Mouse (Mus musculus) kidney, adult 11 months (tissue): ENCODE measurements around the gene Zic1.

Source experiments
- DNase-seq: peaks from one replicate; pipeline ENCODE4 v3.0.0; 2022

The Zic1 gene

DNA sequence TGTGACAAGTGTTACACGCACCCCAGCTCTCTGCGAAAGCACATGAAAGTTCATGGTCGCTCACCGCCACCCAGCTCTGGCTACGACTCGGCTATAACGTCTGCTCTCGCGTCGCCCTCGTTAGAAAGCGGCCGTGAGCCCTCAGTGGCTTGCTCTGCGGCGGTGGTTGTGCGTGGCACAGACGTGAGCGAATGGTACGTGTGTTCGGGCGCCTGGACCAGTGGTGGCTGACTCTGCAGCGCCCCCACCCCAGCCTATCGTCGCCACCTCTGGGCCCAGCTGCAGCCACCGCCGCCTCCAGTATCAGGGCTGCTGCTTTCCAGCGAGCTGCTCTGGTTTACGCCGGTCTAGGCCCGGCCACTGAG is 18.5 kb upstream of the Zic1 start:
- DNase-seq, result no peak

DNA sequence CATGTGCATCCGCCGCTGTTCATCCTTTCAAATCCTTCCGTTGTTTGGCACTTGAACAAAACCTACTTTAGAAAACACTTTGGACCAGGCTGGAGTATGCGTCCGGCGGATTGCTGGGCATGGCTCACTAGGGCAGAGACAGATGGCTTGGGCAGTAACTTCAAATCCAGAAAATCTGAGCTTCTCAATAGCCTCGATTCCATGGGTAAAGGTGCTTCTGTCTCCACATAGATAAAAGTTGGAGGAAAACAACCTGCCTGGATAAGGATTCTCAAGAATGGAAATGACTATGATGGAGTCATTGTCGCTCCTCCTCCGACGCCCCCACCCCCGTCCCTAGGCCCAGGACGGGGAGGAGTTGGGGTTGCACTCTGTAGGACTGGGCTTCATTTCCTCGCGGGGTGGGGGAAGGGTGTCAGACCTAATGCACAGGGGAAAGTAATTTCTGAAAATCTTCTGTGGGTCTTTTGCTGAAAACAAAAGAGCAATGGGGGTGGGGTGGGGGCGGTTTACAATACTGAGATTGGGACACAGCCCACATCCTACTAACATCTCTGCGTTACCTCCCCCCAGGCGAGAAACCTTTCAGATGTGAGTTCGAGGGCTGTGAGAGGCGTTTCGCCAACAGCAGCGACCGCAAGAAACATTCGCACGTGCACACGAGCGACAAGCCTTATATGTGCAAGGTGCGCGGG is 18.0 kb upstream of the Zic1 start:
- DNase-seq, result no peak

DNA sequence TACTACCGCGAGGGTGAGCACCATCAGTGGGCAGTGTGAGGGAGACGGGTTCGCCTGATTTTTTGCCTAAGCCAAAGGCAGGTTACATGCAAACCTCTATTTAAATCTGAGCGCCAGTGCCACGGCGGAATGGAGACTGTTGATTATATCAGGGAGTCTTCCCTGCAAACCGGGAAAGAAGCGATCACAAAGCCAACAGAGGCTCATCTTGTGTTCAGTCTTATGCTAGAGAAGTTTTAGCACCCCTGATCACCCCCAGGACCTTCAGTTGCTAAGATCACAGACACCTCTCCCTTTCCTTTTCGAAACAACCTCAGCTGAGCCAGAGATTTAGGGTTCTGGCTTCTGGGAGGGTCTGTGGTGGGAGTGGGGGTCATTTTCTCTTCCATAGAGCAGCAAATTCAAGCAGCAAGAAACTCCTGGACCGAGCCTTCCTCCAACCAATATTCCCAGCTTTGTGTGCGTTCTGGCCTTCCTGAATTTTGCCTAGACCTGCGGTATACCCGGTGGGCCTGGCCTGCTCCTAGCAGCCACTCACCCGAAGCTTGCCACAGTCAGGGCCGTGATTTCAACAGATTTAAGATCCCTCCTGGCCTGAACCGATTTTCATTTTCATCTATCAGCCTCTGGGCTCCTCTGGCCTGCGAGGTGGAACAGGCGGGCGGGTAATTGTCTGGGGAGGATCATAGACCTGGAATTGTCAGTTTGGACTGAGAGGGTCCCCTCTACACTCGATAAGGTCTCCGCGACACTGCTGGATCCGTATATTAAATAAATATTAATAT is 17.1 kb upstream of the Zic1 start:
- no peak for DNase-seq

DNA sequence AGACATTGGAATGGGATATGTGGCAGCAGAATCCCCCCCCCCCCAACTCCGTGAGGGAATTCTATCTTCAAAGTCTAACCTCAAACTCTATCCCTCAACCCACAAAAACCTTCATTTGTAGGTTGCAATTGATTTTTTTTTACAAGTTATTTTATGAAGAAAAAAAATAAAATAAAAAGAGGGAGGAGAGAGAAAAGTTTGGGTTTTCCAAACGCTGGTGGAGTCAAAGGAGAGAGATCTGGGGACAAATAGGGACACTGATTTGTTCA is 16.4 kb upstream of the Zic1 start:
- no peak for DNase-seq

DNA sequence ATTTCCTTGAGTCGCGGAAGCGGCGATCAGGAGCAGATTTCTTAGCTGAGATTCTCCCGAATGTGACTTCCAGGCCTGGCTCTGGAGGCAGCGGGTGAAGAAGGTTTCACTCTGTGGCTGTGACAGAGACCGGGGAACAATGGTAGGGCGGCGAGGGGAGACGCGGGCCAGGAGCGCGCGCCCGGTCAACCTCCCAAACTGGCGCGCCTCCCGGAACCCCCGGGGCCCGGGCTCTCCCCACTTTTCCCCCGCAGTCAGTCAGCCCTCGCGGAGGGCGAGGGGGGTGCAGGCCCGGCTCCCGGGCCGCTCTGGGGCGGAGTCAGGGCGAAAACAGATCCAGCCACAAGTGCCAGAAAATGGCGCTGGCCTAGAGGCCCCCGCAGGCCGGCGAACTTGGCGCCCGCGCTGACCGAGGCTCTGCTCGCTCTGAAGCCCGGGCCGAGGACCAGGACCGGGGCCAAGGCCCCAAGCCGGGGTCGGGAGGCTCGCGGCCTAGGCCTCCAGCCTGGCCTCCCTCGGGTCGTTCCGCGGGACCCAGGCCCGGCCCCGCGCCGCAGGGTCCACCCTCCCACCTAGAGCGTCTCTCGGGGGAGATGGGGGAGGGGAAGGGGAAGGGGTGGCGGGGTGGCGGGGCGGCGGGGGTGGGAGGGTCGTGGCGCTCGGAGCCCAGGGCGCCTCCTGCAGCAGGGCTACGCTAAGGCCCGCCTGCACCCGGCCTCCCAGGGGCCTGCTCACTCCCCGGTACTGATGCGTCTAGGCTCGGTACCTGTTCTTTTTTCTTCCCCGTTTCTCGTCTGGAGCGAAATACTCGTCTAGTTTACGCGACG is 15.9 kb upstream of the Zic1 start:
- DNase-seq, result no peak

DNA sequence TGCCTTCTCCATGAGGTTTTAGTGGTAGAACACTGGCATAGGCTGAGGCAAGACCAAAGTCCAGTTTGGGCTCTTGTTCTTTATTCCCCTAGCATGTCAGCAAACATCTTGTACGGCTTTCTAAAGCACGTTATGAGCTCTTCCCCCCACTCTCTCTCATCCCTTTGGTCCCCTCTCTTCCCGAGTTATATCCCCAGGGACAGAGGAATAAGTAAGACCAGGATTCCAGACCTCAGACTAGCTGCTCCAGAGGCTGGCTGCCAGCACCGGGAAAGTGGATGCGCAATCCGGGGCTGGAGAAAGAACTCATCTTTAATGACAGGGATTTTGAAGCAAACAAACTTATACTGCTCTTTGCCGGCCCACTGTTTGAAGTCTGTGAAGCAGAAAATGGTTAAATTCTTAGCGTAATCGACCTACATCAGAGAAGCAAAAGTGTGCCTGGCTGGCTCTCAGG is 14.9 kb upstream of the Zic1 start:
- no peak for DNase-seq

DNA sequence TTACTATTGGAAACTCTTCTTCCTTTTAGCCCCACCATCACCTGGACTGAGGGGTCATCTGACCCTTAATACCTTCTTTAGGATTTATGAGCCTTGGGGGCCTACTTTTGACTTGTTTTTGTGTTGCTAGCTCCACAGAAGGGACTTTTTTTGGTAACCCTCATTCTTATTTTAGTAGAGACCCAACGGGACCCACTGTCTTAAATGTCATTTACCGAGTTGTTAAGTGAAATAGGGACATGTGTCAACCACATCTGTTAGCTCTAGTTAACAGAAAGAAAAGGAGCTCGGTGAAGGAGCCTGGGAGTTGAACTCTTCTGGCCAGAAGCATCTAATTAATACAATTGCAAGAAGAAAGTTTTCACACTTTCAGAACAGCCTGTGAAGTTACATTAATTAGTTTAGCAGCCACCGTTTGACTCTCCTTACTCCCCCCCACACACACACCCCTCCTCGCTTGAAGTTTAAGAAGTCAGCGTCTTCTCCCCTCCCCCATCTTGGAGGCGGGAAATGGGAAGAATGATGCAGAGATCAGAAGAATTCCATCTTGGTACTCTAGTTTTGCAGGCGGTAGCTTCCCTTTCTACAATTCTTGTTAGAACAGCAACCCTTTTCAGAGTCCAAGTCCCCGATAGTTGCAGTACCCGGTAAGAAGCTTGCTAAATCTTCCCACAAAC is 14.3 kb upstream of the Zic1 start:
- DNase-seq, result no peak

DNA sequence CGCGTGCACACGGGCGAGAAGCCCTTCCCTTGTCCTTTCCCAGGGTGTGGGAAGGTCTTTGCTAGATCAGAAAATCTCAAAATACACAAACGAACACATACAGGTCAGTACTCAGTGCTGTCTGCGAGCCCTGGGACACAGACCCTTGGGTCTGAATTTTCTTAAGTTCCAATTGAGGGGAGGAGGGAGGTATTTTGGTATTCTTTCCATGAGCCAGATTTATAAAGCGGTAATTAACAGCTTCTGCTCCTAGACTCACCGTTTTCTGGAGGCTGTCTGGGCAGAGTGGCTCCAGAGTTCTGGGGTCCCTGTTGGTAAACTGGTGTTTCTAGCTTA is 13.7 kb upstream of the Zic1 start:
- no peak for DNase-seq

DNA sequence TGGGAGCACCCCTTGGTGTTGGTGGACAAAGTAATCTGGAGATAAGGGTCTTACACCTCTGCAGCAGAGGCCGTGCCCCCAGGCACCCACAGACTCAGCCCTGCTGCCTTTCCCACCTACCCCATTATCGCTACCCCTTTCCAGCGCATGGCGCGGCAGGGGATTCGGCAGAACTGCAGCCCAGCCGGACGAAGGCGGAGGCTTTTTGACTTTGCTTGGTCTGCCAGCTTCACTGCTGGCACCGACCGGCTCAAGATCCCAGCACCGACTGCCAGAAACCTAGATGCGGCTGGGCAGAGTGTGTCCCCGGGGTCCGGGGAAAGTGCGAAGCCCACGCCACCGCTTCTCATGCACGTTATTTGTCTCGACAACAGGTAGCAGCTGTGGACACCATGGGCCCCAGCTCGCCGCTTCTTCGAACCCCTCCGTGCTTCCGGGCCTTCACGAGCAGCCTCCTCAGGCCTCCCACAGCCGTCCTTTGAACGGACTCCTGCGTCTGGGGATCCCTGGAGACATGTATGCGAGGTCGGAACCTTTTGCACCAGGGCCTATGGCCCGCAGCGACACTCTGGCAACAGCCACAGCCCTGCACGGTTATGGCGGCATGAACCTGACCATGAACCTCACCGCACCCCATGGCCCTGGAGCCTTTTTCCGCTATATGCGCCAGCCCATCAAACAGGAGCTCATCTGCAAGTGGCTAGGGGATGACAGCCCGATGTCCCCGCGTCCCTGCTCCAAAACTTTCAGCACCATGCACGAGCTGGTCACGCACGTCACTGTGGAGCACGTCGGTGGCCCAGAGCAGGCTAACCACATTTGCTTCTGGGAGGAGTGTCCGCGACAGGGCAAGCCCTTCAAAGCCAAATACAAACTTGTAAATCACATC is 13.0 kb upstream of the Zic1 start:
- no peak for DNase-seq

DNA sequence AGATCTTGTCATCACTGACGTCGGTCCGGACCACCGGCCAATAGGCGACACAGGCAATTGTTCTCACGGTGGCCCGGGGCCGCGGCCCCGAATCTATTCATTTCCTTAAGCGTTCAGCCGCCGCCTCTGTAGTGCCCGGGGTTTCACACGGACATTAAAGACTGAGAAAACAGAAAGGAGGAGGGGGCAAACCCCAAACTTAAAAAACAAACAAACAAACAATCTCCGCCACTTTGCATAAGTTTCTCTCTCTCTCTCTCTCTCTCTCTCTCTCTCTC is 12.2 kb upstream of the Zic1 start:
- no peak for DNase-seq

DNA sequence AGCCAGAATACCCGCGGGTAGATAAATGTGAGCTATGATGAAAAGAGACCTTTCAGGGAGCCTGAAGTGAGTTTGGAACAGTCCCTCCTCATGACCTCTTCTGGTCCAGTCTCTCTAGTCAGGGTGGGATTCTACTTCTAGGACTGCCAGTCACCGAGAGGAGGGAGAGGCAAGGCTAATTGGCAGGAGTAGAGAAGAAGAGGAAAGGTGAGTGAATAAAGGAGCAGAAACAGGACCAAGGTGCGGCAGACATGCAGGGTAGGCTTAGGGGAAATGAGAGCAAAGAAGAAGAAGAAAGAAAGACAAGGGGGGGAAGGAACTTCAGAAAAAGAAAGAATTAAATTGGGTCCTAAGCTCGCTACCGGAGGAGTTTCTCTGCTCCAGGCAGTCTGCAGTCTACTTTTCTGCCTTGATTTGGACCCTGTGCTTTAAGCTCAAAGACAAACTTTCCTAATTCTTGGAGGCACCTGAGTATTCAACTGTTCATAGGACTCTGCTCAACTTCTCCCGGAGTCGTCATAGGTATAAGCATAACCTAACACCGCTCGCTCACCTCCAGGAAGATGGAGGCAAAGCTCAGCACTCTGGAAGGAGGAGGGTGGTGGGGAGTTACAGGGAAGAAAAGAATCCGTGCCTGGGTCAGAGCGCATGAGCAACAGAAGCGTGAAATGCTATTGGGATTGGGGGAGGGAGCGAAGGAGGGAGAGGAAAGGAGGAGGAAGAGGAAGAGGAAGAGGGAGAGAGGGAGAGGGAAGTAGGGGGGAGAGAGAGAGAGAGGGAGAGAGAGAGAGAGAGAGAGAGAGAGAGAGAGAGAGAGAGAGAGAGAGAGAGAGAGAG is 11.6 kb upstream of the Zic1 start:
- no peak for DNase-seq

DNA sequence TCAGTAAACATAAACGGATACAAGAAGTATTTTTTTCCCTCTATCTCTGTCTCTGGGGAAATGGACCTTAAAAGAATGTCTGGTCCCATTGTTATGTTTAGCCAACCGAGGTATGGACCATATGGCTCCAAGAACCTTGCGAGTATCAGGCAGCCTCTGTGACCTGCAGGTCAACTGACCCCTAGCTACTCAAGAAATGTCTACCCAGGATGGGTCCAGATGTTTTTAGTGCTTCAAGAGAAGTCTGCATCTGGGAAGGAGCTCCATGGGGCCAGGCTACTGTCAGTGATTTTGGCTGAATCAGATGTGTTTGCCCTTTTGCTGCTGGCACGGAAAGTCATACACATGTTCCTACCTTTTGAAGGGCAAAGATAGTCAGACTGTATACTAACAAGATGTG is 9.1 kb upstream of the Zic1 start:
- DNase-seq, result no peak

DNA sequence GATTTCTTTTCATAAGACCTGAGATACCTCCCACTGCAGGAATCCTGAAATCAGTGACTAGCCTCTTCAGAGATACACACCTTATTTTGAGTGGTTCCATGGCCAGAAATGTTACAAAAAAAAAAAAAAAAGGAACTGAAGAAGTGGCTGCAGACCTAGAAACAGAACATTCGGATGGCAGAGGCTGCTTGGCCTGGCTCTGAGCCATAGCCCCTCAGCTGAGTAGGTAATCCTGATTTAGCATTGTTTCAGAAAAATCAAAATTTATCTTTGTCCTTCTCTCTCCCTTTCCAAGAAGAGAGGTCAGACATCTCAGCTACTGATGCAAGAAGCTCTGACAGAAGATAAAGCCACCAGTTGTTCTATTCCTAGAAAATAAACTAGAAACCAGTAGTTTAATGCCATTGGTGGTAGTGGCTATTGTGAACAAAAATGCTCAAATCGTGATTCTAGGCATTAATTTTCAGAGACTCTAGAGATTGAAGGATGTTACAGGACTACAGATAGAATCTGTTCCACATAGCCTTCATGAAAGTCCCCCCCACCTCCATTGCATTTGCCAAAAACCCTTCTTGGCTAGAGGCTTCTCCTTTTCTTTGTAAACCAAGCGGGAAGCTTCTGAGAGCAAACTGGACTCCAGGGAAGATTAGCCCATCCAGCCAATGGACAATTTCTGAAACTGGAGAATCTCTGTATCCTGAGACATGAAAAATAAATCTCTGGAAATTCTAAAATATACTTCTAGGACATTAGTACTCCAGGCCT is 8.4 kb upstream of the Zic1 start:
- no peak for DNase-seq

DNA sequence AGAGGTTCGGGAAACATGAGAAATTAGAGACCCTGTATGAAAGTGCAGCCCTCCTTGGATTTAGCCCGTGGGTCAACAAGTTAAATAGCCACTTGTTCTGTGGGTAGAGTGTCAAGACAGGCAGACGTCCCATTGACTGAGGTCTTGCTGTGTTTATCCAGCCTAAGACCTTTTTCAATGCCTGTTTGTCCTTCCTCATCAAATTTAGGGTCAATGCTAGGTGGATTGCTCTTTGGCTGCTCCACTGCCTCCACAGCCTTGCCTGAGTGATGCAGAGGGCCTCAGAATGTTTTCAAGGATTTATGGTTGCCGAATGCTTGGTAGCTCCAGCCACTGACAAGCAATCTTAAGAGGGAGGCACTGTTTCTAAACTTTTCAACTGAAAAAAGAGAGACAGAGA is 6.0 kb upstream of the Zic1 start:
- no peak for DNase-seq

DNA sequence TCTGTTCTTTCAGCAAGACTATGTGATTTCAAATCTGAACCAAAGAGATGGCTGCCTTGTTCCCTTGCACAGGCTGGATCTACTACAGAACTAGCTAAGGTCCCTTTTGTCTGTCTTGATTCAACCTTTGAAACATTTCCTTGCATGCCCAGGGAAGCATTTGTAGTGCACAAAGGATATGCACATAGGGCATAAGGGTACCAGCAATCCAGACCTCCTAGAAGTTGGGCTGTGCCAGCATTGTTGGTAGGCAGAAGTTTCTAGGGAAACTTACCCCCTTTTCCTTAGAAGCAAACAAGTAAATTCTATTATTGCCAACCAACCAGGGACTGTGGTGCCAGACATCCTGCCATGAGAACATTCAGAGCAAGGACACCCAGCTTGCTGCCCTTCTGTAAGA is 5.4 kb upstream of the Zic1 start:
- no peak for DNase-seq

DNA sequence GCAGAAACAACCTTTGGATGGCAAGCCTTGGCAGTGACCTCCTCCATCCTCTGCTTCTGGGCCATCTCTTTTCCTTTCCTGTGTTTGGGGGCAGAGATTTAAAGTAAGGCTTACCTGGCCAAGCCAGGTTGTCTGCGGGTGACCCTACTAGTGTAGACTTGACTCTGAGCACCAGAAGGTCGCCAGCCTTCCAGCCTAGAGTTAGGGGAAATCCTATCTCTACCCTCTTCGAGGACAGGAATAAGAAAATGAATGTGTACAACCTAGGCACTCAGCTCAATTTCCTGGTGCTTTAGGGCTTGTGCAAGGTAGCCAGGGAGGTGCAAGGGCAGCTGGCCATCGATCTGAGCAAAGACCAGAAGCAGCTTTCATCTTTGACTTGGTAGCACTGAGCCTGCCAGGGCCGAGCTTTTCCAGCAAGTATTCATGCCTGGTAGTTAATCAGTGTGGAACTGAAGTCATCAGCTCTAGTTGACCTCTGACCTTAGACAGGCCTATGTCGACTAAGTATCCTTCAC is 4.6 kb upstream of the Zic1 start:
- DNase-seq, result no peak

DNA sequence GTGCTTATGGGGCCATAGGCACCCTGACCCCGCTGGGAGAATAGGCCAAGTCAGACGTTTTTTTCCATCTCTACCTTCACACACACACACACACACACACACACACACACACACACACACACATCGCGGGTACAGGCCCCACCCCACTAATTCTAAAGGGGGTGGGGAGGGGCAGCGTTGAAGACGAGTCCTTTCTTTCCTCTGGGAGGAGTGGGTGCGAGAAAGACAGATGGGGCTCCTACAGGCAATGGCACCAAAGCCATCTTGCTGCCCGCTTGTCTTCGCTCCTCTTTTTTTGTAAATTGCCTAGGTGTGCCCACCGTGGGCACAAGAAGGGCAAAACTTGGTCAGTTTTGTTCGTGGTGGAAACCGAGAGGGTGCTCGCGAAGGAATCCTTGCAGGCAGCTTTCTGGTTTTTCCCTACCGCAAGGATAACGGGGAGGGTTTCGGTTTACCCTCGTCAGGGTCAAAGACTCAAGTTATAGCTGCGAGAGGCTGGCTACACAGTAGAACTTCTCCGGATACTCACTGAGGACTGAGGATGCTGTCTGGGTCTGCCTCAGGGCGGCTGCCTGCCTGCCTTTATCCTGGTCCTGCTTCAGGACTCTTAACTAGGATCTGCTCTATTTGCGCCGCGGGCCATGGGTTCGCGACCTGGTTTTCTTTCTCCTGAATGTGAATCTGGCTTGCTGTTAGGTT is 3.8 kb upstream of the Zic1 start:
- DNase-seq, result no peak

DNA sequence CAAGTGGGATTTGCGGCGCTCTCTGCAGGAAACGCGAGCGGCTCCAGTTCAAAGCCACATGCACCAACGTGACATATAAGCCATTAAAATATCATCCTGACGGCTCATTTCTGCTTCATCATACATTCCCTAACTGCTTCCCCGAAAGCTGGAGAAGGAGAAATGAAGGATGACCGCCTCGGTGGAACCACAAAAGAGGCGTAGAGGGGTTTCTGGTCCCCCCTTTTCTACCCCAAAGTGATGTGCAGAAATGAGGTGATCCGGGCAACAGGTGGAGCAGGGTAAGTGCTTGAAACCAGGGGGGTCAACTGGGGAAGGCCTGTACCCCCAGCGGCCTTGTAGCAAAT is 3.3 kb upstream of the Zic1 start:
- DNase-seq, result no peak

DNA sequence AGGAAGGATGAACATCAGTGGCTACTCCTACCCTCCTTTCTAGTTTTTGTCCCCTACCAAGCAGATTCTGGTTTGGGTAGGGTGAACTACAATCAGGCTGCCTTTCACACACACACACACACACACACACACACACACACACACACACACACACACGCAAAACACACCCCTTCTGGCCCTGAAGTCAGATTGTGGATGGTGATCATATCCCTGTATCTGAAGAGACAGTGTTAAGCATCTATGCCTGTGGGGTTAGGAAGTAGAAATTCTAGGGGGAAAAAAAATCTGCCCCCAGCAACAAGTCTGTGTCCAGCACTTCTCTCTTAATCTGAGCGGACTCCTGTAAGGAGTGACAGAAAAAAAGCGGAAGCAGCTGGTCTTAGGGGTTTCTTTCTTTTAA is 2.5 kb upstream of the Zic1 start:
- DNase-seq, result no peak
